Mouse (Mus musculus): ENCODE results near the gene Rnps1.

Gene Rnps1

GRCm38 (mm10) chr17:24429201-24429983 lies 15.0 kb downstream of the Rnps1 start:
- DNase-seq = peak; percentile 60 to 81

- DNase-seq = peak; percentile 64 to 66
Observed at GRCm38 (mm10) chr17:24437016-24437415, 22.7 kb downstream of the Rnps1 start.

GRCm38 (mm10) chr17:24440377-24440776 lies 26.0 kb downstream of the Rnps1 start:
- no peak for DNase-seq

GRCm38 (mm10) chr17:24441148-24441547 lies 26.8 kb downstream of the Rnps1 start:
- DNase-seq = peak in 1 of 2 experiments; percentile 50

GRCm38 (mm10) chr17:24442107-24442506 lies 27.7 kb downstream of the Rnps1 start:
- no peak for DNase-seq

GRCm38 (mm10) chr17:24442632-24443155 lies 28.3 kb downstream of the Rnps1 start, which contains the start of gene Dnase1l2:
Gene Dnase1l2, minus strand, starts transcription at chr17:24443105.
- DNase-seq = no peak

- DNase-seq = peak; percentile 34 to 54
Observed at GRCm38 (mm10) chr17:24443409-24443808, 29.0 kb downstream of the Rnps1 start.

- DNase-seq = no peak
Observed at GRCm38 (mm10) chr17:24446590-24446989, 32.2 kb downstream of the Rnps1 start.

GRCm38 (mm10) chr17:24449507-24449906 lies 35.1 kb downstream of the Rnps1 start:
- DNase-seq = no peak

- DNase-seq = no peak
Observed at GRCm38 (mm10) chr17:24451220-24451619, 36.9 kb downstream of the Rnps1 start.

- peak in 1 of 2 experiments; percentile 62 for DNase-seq
Observed at GRCm38 (mm10) chr17:24453372-24453771, 39.0 kb downstream of the Rnps1 start.

GRCm38 (mm10) chr17:24454218-24454755 lies 39.9 kb downstream of the Rnps1 start:
- DNase-seq = no peak

- peak; percentile 99 to 100 for DNase-seq
Observed at GRCm38 (mm10) chr17:24454756-24455522, 40.6 kb downstream of the Rnps1 start.

- peak in 1 of 2 experiments; percentile 25 for DNase-seq
Observed at GRCm38 (mm10) chr17:24455523-24456206, 41.3 kb downstream of the Rnps1 start.

GRCm38 (mm10) chr17:24461580-24461979 lies 47.2 kb downstream of the Rnps1 start:
- DNase-seq = peak; percentile 49 to 66

GRCm38 (mm10) chr17:24462932-24463331 lies 48.6 kb downstream of the Rnps1 start:
- DNase-seq = no peak

GRCm38 (mm10) chr17:24463374-24464133 lies 49.2 kb downstream of the Rnps1 start:
- DNase-seq = peak; percentile 65

- no peak for DNase-seq
Observed at GRCm38 (mm10) chr17:24468636-24469246, 54.4 kb downstream of the Rnps1 start.

- no peak for DNase-seq
Observed at GRCm38 (mm10) chr17:24469336-24469909, 55.1 kb downstream of the Rnps1 start.

GRCm38 (mm10) chr17:24469910-24470602 lies 55.7 kb downstream of the Rnps1 start, which contains the start of the genes E4f1 and Pgp:
Gene E4f1, minus strand, starts transcription at chr17:24470313.
Gene Pgp, plus strand, starts transcription at chr17:24470392.
- DNase-seq = peak; percentile 99 to 100
